28 mouse cellular contexts compared by ENCODE assay signal in genomic region chr7:64662506-64662905, GRCm38 (mm10).
DNase-seq lines count a peak whose midpoint lies in the region; ATAC-seq lines count a peak whose summit lies in the region.
"Had no signal": no experiment of that assay in that cellular context is flagged by ENCODE, and none has a peak within 500 bp of the region (broad histone marks: within the 10 kb centered on the region; RNA-seq: fewer than 3 reads in every experiment).

No protein-coding gene starts in this region.

- H3K9ac ChIP-seq in hindbrain, embryonic 13.5 days, result no peak overlapping the region
- H3K9ac ChIP-seq: embryonic facial prominence, embryonic 13.5 days; forebrain, embryonic 15.5 days; hindbrain, embryonic 12.5 days; limb, embryonic 13.5 days; lung, embryonic 15.5 days had no signal

- H3K4me1 ChIP-seq in hindbrain, embryonic 13.5 days (replicated peaks), result peaks cover 22% of the 10 kb centered on the region
- H3K4me1 ChIP-seq: embryonic facial prominence, embryonic 13.5 days; forebrain, embryonic 10.5 days; forebrain, embryonic 15.5 days; limb, embryonic 13.5 days had no signal

- H3K27ac ChIP-seq in hindbrain, embryonic 13.5 days, result no peak overlapping the region
- H3K27ac ChIP-seq: embryonic facial prominence, embryonic 13.5 days; forebrain, embryonic 10.5 days; forebrain, embryonic 15.5 days; hindbrain, embryonic 12.5 days; kidney, postnatal 0 days; limb, embryonic 13.5 days; lung, embryonic 15.5 days had no signal

- ATAC-seq in hindbrain, embryonic 13.5 days (ENCODE audit: low FRiP score), result no peak
- ATAC-seq: CD4-positive, CD25-positive, alpha-beta regulatory T cell, adult 4 months; forebrain, embryonic 15.5 days; intestine, embryonic 16.5 days; midbrain, embryonic 16.5 days had no signal

- no peak overlapping the region for H3K4me3 ChIP-seq in hindbrain, embryonic 13.5 days
- H3K4me3 ChIP-seq: embryonic facial prominence, embryonic 13.5 days; forebrain, embryonic 10.5 days; forebrain, embryonic 15.5 days; hindbrain, embryonic 12.5 days; limb, embryonic 13.5 days; lung, embryonic 15.5 days had no signal

- no peaks in the 10 kb centered on the region for H3K36me3 ChIP-seq in hindbrain, embryonic 13.5 days
- H3K36me3 ChIP-seq: embryonic facial prominence, embryonic 13.5 days; forebrain, embryonic 10.5 days; forebrain, embryonic 15.5 days; hindbrain, embryonic 12.5 days; limb, embryonic 13.5 days; lung, embryonic 15.5 days had no signal

- H3K9me3 ChIP-seq in hindbrain, embryonic 13.5 days, result no peaks in the 10 kb centered on the region
- H3K9me3 ChIP-seq: embryonic facial prominence, embryonic 13.5 days; forebrain, embryonic 10.5 days; forebrain, embryonic 15.5 days; hindbrain, embryonic 12.5 days; limb, embryonic 13.5 days; lung, embryonic 15.5 days had no signal

- peak; percentile 35 for DNase-seq in heart, adult 11 months
- DNase-seq in heart, adult 8-10 months (ENCODE audit: low spot score), result no peak
- peak; percentile 39 to 46 for DNase-seq in left cerebral cortex, adult 18-20 months (ENCODE audit: low spot score in 2 of 2)
- DNase-seq in left cerebral cortex, postnatal 4 days, result no peak
- DNase-seq in layer of hippocampus, adult 9-11 months, result peak; percentile 60
- peak; percentile 39 to 51 for DNase-seq in right cerebral cortex, postnatal 36 days (ENCODE audit: low spot score in 2 of 2)
- DNase-seq: adrenal gland, postnatal 25 days; cerebellum, adult 18-20 months; cerebellum, postnatal 10 days; gastrocnemius, postnatal 14 days; heart, postnatal 36 days; kidney, adult 8-10 months; lung, postnatal 36 days; thymus, postnatal 4 days had no signal

- intact Hi-C loops in left cerebral cortex, postnatal 4 days (cut with DNase I), result no loop called here

- H3K4me2 ChIP-seq in hindbrain, embryonic 13.5 days, result no peak overlapping the region
- H3K4me2 ChIP-seq: embryonic facial prominence, embryonic 13.5 days; forebrain, embryonic 15.5 days; heart, embryonic 11.5 days; hindbrain, embryonic 12.5 days; limb, embryonic 13.5 days; liver, embryonic 11.5 days; lung, embryonic 15.5 days; midbrain, embryonic 11.5 days had no signal

- H3K27me3 ChIP-seq in hindbrain, embryonic 13.5 days, result no peaks in the 10 kb centered on the region
- H3K27me3 ChIP-seq: embryonic facial prominence, embryonic 13.5 days; forebrain, embryonic 15.5 days; hindbrain, embryonic 12.5 days; limb, embryonic 13.5 days; lung, embryonic 15.5 days had no signal

- WGBS in hindbrain, embryonic 13.5 days, result 93% methylated on average over 5 of the region's 5 CpGs

Comparison
In these comparisons a context has a peak if more than half of its experiments do, and no peak if none do; other contexts are left out.
1. DNase-seq: peak in heart, adult 11 months (single experiment), left cerebral cortex, adult 18-20 months (2 of 2), layer of hippocampus, adult 9-11 months (single experiment) and right cerebral cortex, postnatal 36 days (2 of 2); none in heart, adult 8-10 months (single experiment) and left cerebral cortex, postnatal 4 days (single experiment).